Mouse (Mus musculus): Measurements from ENCODE around the gene St6galnac3. TPM values are rescaled to one million over a fixed set of nuclear protein-coding genes. Genes with fewer than 3 reads are reported as not detected.

The St6galnac3 gene
- polyA plus RNA-seq, 1 experiment from 2014 or later: 38.3 TPM

DNA sequence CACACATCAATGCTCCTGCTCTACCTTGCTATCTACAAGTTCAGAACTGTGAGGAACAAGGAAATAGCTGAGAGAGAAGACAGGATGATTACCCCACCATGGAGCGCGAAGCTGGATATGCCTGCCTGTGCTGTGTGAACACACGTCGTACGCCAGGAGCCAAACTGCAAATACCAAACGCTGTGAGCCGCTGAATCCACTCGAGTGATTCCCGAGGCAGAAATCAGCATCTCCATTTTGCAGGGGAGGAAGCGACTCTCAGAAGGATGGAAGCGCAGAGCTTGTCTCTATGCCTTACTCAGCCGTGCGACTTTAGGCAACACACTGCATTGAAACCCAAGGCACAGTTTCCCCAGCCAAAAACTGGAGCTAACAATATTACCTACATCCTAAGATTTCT, 114.7 kb downstream of the St6galnac3 start:
- ATAC-seq (ENCODE audit: insufficient number of reproducible peaks, insufficient read depth, low FRiP score, low TSS enrichment, low read depth): no peak
- Histone ChIP-seq H3K4me3 (replicated peaks) (no peak overlapping the region), H3K4me2 (no peak overlapping the region), H3K9me3 (no peaks in the 10 kb centered on the region), H3K27me3 (no peaks in the 10 kb centered on the region), H3K4me1 (replicated peaks) (peaks cover 6% of the 10 kb centered on the region; the same call in 1 of the 2 replicates), H3K27ac (no peak overlapping the region), H3K36me3 (no peaks in the 10 kb centered on the region), H3K9ac (replicated peaks) (no peak overlapping the region)
- 90% methylated on average over 13 of the region's 13 CpGs for WGBS

DNA sequence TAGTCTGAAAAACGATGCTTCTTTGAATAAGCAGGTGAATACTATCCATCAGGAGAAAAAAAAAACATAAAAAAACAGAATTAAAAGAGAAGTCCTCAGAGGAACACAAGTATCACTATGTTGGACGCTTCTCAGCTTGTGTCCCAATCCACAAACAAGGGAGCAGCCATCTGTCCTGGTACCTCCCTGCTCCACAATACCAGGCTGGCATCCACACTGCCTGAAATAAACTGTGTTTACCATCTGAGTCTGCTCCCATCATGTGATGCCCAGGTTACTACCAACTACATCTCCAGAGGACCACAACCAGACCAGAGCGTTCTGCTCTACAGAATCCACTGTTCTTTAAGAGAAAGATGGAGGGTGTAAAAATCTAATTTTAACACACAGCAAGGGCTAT, 118.6 kb downstream of the St6galnac3 start:
- Histone ChIP-seq H3K4me1 (replicated peaks) (peaks cover 6% of the 10 kb centered on the region; the same call in 1 of the 2 replicates), H3K27me3 (no peaks in the 10 kb centered on the region), H3K9me3 (no peaks in the 10 kb centered on the region), H3K4me3 (replicated peaks) (no peak overlapping the region), H3K36me3 (no peaks in the 10 kb centered on the region), H3K4me2 (no peak overlapping the region), H3K27ac (no peak overlapping the region), H3K9ac (replicated peaks) (no peak overlapping the region)
- WGBS: 87% methylated on average over 3 of the region's 3 CpGs
- ATAC-seq (ENCODE audit: insufficient number of reproducible peaks, insufficient read depth, low FRiP score, low TSS enrichment, low read depth): no peak

DNA sequence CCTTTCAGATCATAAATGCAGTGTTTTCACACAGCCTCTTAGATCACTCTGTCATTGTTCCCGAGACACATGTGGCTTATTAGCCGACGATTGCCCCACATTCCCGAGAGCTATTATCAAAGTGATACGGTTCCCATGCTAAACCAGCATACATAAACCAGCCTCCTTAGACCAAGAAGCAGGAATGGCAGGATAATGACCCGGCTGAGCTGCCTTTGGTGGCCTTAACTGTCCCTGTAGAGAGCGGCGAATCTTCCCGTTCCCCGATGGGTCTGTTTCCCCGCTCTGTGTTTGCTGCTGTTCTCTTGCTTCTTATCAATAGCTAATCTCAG, 119.2 kb downstream of the St6galnac3 start:
- no peak overlapping the region for H3K9ac ChIP-seq (replicated peaks)
- H3K4me2 ChIP-seq: no peak overlapping the region
- no peaks in the 10 kb centered on the region for H3K27me3 ChIP-seq
- no peak overlapping the region for H3K4me3 ChIP-seq (replicated peaks)
- H3K4me1 ChIP-seq (replicated peaks): peaks cover 6% of the 10 kb centered on the region; the same call in 1 of the 2 replicates
- ATAC-seq (ENCODE audit: insufficient number of reproducible peaks, insufficient read depth, low FRiP score, low TSS enrichment, low read depth): no peak
- H3K27ac ChIP-seq: no peak overlapping the region
- WGBS: 53% methylated on average over 11 of the region's 11 CpGs
- H3K36me3 ChIP-seq: no peaks in the 10 kb centered on the region
- no peaks in the 10 kb centered on the region for H3K9me3 ChIP-seq

DNA sequence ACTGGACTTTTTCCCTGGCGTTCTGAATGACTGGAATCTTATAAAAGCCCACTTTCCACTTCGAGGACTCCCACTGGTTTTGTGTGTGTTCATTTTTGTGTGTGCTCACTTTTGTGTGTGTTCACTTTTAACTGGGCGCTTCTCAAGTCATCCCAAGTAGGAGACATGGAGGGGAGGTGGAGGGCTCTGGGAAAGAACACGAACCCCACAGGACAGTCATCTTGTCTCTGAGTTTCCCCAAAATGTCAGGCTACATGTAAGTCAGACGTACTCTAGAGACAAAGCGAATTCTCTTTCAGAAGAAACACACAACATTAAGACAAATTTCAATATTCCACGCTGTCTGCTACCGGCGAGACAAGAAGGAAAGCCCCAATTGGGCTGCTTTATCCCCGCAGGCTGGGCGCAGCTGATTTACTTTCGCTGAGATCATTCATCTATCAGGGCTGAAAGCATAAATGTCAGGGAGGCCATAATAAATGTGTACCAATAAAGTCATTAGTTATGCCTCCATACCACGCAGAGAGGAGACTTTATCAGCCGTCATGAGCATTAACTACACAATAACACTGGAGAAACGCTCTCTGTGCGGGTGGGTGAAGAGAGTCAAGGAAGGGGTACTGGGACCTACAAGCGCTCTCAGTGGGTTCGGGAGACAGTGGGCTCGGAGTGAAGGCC, 119.7 kb downstream of the St6galnac3 start:
- Histone ChIP-seq H3K9me3 (no peaks in the 10 kb centered on the region), H3K4me3 (replicated peaks) (no peak overlapping the region), H3K36me3 (no peaks in the 10 kb centered on the region), H3K4me2 (no peak overlapping the region), H3K27ac (no peak overlapping the region), H3K27me3 (no peaks in the 10 kb centered on the region), H3K4me1 (replicated peaks) (peaks cover 6% of the 10 kb centered on the region; the same call in 1 of the 2 replicates), H3K9ac (replicated peaks) (no peak overlapping the region)
- WGBS: 68% methylated on average over 19 of the region's 19 CpGs
- ATAC-seq (ENCODE audit: insufficient number of reproducible peaks, insufficient read depth, low FRiP score, low TSS enrichment, low read depth): no peak

DNA sequence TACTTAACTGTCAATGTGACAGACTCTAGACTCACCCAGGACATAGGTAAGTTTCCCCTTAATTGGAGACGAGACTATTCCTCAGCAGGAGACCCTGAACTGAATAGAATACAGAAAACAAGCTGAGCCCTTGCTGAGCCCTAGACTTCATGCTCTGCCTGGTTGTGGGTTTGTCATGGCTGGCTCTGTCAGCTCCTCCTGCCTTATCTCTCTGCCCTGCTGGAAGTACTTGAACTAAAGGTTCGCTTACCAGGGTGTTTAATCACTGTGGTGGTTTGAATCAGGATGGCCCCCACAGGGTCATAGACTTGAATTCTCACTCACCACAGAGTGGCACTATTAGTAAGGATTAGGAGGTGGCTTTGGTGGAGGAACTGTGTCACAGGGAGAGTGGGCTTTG, 125.8 kb downstream of the St6galnac3 start:
- no peaks in the 10 kb centered on the region for H3K27me3 ChIP-seq
- no peaks in the 10 kb centered on the region for H3K36me3 ChIP-seq
- H3K9me3 ChIP-seq: no peaks in the 10 kb centered on the region
- no peak overlapping the region for H3K9ac ChIP-seq (replicated peaks)
- ATAC-seq (ENCODE audit: insufficient number of reproducible peaks, insufficient read depth, low FRiP score, low TSS enrichment, low read depth): no peak
- no peak overlapping the region for H3K4me3 ChIP-seq (replicated peaks)
- no peak overlapping the region for H3K27ac ChIP-seq
- 65% methylated on average over 2 of the region's 2 CpGs for WGBS
- H3K4me2 ChIP-seq: no peak overlapping the region
- H3K4me1 ChIP-seq (replicated peaks): peaks cover 11% of the 10 kb centered on the region

DNA sequence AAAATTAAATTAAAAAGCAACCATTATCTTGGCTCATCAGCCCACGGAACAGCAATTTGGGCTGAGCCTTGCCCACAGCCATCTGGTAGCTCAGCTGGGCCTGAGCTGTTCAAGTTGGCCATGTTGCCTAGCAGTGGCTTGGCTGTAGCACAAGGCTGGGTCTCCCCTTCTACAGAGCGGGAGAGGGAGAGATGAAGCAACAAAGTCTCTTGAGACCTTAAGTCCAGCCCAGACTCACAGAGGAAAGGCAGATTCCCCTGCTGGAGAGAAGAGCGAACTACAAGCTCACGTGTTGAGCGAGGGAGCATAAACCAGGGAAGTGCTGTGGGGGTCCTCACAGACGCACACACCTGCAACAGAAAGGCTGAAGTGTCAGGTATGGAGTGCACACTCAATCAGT, 126.3 kb downstream of the St6galnac3 start:
- no peak for ATAC-seq (ENCODE audit: insufficient number of reproducible peaks, insufficient read depth, low FRiP score, low TSS enrichment, low read depth)
- Histone ChIP-seq H3K4me1 (replicated peaks) (peaks cover 11% of the 10 kb centered on the region), H3K4me3 (replicated peaks) (no peak overlapping the region), H3K9ac (replicated peaks) (no peak overlapping the region), H3K4me2 (no peak overlapping the region), H3K27me3 (no peaks in the 10 kb centered on the region), H3K36me3 (no peaks in the 10 kb centered on the region), H3K27ac (no peak overlapping the region), H3K9me3 (no peaks in the 10 kb centered on the region)
- 90% methylated on average over 6 of the region's 6 CpGs for WGBS

DNA sequence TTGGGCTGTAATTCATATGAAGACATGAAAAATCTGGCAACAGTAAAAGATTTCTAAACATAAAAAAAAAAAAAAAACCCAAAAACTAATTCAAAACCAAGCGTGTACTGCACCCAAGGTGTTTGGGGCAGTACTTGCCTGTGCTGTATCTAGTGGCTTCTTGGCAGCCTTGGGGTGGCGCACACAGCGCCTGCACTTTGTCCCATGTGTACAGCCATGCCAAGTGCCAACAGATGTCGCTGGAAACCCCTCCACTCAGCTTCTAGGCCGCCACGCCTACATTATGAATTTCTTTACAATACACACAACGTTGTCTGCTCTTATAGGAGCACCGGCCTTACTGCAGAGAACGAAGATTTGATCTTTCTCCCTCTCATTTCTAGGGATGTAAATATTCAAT, 130.4 kb downstream of the St6galnac3 start:
- WGBS: 90% methylated on average over 9 of the region's 9 CpGs
- Histone ChIP-seq H3K27me3 (no peaks in the 10 kb centered on the region), H3K36me3 (no peaks in the 10 kb centered on the region), H3K9ac (replicated peaks) (no peak overlapping the region), H3K27ac (no peak overlapping the region), H3K4me2 (no peak overlapping the region), H3K4me3 (replicated peaks) (no peak overlapping the region), H3K9me3 (no peaks in the 10 kb centered on the region), H3K4me1 (replicated peaks) (peaks cover 25% of the 10 kb centered on the region)
- ATAC-seq (ENCODE audit: insufficient number of reproducible peaks, insufficient read depth, low FRiP score, low TSS enrichment, low read depth): no peak

DNA sequence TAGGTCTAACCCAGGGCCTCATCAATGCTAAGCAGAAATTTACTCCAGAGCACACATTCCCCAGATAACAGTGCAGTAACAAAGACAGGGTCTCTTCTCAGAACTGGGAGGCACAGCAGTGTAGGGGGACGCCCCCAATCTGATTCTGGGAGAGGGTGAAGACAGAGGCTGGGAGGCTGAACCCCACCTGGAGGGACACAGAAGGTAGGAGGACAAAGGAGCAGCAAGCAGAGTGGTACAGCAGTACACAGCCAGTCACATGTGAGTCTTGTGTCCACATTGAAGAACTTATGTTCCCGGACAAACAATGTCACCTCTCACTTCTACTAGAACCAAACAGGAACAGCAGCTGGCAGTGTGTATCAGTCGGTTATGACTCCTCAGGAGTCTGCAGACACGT, 131.0 kb downstream of the St6galnac3 start:
- no peak for ATAC-seq (ENCODE audit: insufficient number of reproducible peaks, insufficient read depth, low FRiP score, low TSS enrichment, low read depth)
- Histone ChIP-seq H3K4me1 (replicated peaks) (peaks cover 25% of the 10 kb centered on the region), H3K9ac (replicated peaks) (no peak overlapping the region), H3K4me2 (no peak overlapping the region), H3K27me3 (no peaks in the 10 kb centered on the region), H3K27ac (no peak overlapping the region), H3K9me3 (no peaks in the 10 kb centered on the region), H3K4me3 (replicated peaks) (no peak overlapping the region), H3K36me3 (no peaks in the 10 kb centered on the region)
- WGBS: 78% methylated on average over 4 of the region's 4 CpGs

DNA sequence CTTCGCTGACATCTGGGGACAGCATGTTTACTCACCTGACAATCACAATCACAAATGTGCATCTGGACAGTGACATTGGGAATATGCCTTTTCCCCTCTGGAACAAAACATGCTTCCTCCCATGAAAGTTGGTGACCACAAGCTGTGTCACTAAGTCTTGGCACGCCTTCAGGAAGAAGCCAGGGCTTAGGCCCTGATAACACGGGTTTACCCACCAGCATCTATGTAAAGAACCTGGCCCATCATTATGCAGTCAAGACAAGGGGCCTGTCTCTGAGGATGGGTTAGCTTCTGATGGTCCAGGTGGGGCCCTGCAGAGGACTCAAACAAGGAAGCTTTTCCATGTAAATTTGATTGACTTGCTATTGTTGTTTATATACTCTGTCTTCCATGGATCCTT, 131.9 kb downstream of the St6galnac3 start:
- no peak for ATAC-seq (ENCODE audit: insufficient number of reproducible peaks, insufficient read depth, low FRiP score, low TSS enrichment, low read depth)
- H3K4me2 ChIP-seq: no peak overlapping the region
- WGBS: 89% methylated on average over 3 of the region's 3 CpGs
- H3K27me3 ChIP-seq: no peaks in the 10 kb centered on the region
- H3K36me3 ChIP-seq: no peaks in the 10 kb centered on the region
- peaks cover 25% of the 10 kb centered on the region for H3K4me1 ChIP-seq (replicated peaks)
- no peak overlapping the region for H3K9ac ChIP-seq (replicated peaks)
- H3K27ac ChIP-seq: no peak overlapping the region
- H3K9me3 ChIP-seq: no peaks in the 10 kb centered on the region
- H3K4me3 ChIP-seq (replicated peaks): no peak overlapping the region

DNA sequence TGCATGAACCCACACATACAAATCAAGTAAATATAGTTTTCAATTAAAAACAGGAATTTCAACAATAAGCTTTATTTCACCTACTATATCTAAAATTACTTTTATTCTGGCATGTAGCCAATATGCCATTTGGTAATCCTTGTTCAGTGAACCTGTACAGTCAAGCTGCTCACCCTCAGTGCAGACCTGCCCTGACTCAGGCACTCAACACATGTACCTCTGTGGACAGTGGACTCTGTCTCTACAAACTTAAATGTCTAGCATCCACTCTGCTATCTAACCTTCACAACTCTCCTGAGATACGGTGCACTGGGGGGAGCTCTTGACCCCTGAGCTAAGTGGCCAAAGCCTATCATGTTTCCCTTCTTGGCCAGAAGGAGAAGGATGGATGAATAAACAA, 137.4 kb downstream of the St6galnac3 start:
- H3K9me3 ChIP-seq: no peaks in the 10 kb centered on the region
- WGBS: 70% methylated on average over 1 of the region's 1 CpGs

DNA sequence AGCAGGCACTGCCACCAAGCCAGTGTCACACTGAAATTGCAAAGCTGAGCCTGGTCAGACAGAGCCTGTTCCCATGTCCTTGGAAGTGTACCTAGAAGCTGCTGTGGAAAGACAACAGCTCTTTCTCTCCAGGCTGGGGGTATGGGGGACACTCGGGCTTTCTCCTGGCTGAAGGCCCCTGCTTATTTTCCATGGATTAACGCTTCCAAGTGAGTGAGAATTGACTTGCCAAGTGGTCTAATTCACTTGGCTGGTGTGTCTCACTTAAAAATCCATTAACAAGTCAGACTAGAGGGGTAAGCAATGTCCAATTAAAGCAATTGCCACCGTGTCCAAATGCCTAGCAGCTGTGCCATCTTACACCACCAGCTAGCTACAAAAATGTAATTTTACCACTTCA, 140.1 kb downstream of the St6galnac3 start:
- Histone ChIP-seq H3K27me3 (no peaks in the 10 kb centered on the region), H3K27ac (no peak overlapping the region), H3K36me3 (no peaks in the 10 kb centered on the region), H3K4me1 (replicated peaks) (peaks cover 17% of the 10 kb centered on the region; the same call in 1 of the 2 replicates), H3K4me3 (replicated peaks) (no peak overlapping the region), H3K9me3 (no peaks in the 10 kb centered on the region), H3K9ac (replicated peaks) (no peak overlapping the region), H3K4me2 (no peak overlapping the region)
- 47% methylated on average over 3 of the region's 3 CpGs for WGBS
- no peak for ATAC-seq (ENCODE audit: insufficient number of reproducible peaks, insufficient read depth, low FRiP score, low TSS enrichment, low read depth)

More for the DNA sequence above, 137.4 kb downstream of the St6galnac3 start:
- ATAC-seq (ENCODE audit: insufficient number of reproducible peaks, insufficient read depth, low FRiP score, low TSS enrichment, low read depth): no peak
- Histone ChIP-seq H3K36me3 (no peaks in the 10 kb centered on the region), H3K4me1 (replicated peaks) (peaks cover 24% of the 10 kb centered on the region), H3K4me3 (replicated peaks) (no peak overlapping the region), H3K4me2 (no peak overlapping the region), H3K27ac (no peak overlapping the region), H3K27me3 (no peaks in the 10 kb centered on the region), H3K9ac (replicated peaks) (no peak overlapping the region)

DNA sequence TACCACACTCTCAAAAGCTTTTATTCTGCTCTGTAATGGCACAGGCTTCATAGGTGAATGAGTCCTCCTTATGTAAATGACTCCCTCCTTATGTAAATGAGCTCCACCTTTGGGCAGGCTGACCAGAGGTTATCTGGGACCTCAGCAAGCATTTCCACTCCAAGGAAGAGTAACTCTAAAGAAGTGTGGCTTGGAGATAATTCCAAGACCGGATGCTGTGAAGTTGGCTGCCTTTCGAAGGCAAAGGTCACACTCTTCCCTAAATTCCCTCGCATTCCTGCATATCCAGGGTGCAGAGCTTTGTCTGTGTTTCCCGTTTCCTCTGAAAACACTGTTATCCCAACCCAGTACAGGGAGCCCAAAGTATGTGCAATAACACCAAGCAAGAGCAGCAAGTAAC, 142.9 kb downstream of the St6galnac3 start:
- H3K4me3 ChIP-seq (replicated peaks): no peak overlapping the region
- H3K9ac ChIP-seq (replicated peaks): no peak overlapping the region
- peaks cover 14% of the 10 kb centered on the region; the same call in 1 of the 2 replicates for H3K4me1 ChIP-seq (replicated peaks)
- ATAC-seq (ENCODE audit: insufficient number of reproducible peaks, insufficient read depth, low FRiP score, low TSS enrichment, low read depth): no peak
- WGBS: 54% methylated on average over 4 of the region's 4 CpGs
- H3K27me3 ChIP-seq: no peaks in the 10 kb centered on the region
- no peaks in the 10 kb centered on the region for H3K36me3 ChIP-seq
- no peak overlapping the region for H3K4me2 ChIP-seq
- H3K27ac ChIP-seq: no peak overlapping the region
- H3K9me3 ChIP-seq: no peaks in the 10 kb centered on the region

Measured in limb, embryonic 12.5 days (tissue).